Mouse (Mus musculus) MEL (cell line): ENCODE results near the gene Palld. TPM values are rescaled to one million over a fixed set of nuclear protein-coding genes. Genes with fewer than 3 reads are reported as not detected.

Experiments
- DNase-seq: peaks from one replicate; pipeline ENCODE4 v3.0.0; 2011; ENCODE audit warnings: low read depth, low spot score
- H3K27ac ChIP-seq: 2 replicates; pipeline ENCODE4 v1.5.1; 2012; ENCODE audit warnings: low read depth, mild to moderate bottlenecking, control low read depth, low read length, moderate library complexity; ENCODE audit not compliant: control insufficient read depth
- H3K27me3 ChIP-seq, 2 experiments: fragments of 150-350 bp in 1 of 2; sonication (generic) in 1 of 2; 2 replicates each; pipeline ENCODE4 v1.6.1; 2012; ENCODE audit warnings: low read length in 2 of 2, mild to moderate bottlenecking in 2 of 2, improper control_type of control experiment in 1 of 2, moderate library complexity in 1 of 2; ENCODE audit not compliant: insufficient read depth in 2 of 2, control insufficient read depth in 1 of 2
- H3K36me3 ChIP-seq, 2 experiments: 2 replicates each; pipeline ENCODE4 v1.6.1; 2012 to 2014; ENCODE audit warnings: low read length in 2 of 2, improper control_type of control experiment in 1 of 2, inconsistent platforms in 1 of 2, mild to moderate bottlenecking in 1 of 2; ENCODE audit not compliant: insufficient read depth in 2 of 2, control insufficient read depth in 1 of 2
- H3K4me1 ChIP-seq, 2 experiments: fragments of 150-350 bp in 1 of 2; sonication (generic) in 1 of 2; 2 replicates each; pipeline ENCODE4 v1.6.1; 2012; ENCODE audit warnings: low read length in 2 of 2, improper control_type of control experiment in 1 of 2, mild to moderate bottlenecking in 1 of 2; ENCODE audit not compliant: insufficient read depth in 2 of 2, control insufficient read depth in 1 of 2
- H3K4me3 ChIP-seq, 2 experiments: fragments of 150-350 bp in 1 of 2; sonication (generic) in 1 of 2; 2 replicates each; pipeline ENCODE4 v1.5.1; 2012; ENCODE audit warnings: low read depth in 2 of 2, low read length in 2 of 2, mild to moderate bottlenecking in 2 of 2, moderate library complexity in 2 of 2, control low read depth in 1 of 2, improper control_type of control experiment in 1 of 2; ENCODE audit not compliant: control insufficient read depth in 1 of 2, insufficient read depth in 1 of 2
- H3K79me2 ChIP-seq: 2 replicates; pipeline ENCODE4 v1.6.1; 2012; ENCODE audit warnings: mild to moderate bottlenecking, low read length, moderate library complexity; ENCODE audit not compliant: control insufficient read depth, poor library complexity, insufficient read depth
- H3K9ac ChIP-seq: 2 replicates; pipeline ENCODE4 v1.6.1; 2012; ENCODE audit warnings: low read depth, mild to moderate bottlenecking, control low read depth, low read length, moderate library complexity; ENCODE audit not compliant: control insufficient read depth, poor library complexity, severe bottlenecking
- H3K9me3 ChIP-seq: fragments of 150-350 bp; sonication (generic); replicated peaks from 2 replicates; pipeline ENCODE4 v1.6.1; 2012; ENCODE audit warnings: mild to moderate bottlenecking, low read length, improper control_type of control experiment, moderate library complexity; ENCODE audit not compliant: insufficient read depth
- CTCF ChIP-seq, 3 experiments: IDR thresholded peaks in 2 of 3; conservative IDR thresholded peaks in 1 of 3; 2 replicates each; pipeline ENCODE4 v1.5.1; 2011 to 2012; ENCODE audit warnings: low read length in 3 of 3, low read depth in 2 of 3, mild to moderate bottlenecking in 2 of 3, improper control_type of control experiment in 1 of 3, inconsistent platforms in 1 of 3, mixed read lengths in 1 of 3, moderate library complexity in 1 of 3; ENCODE audit not compliant: control insufficient read depth in 1 of 3, insufficient read depth in 1 of 3, poor library complexity in 1 of 3, severe bottlenecking in 1 of 3
- ELF1 ChIP-seq: IDR thresholded peaks from 2 replicates; pipeline ENCODE4 v1.6.1; 2014; ENCODE audit warnings: low read depth, mild to moderate bottlenecking, inconsistent platforms, low read length, improper control_type of control experiment, moderate library complexity
- EP300 ChIP-seq, 2 experiments: IDR thresholded peaks; 2 replicates each; pipeline ENCODE4 v1.6.1; 2011; ENCODE audit warnings: improper control_type of control experiment in 2 of 2, low read length in 2 of 2, low read depth in 1 of 2, mild to moderate bottlenecking in 1 of 2
- ETS1 ChIP-seq: IDR thresholded peaks from 2 replicates; pipeline ENCODE4 v1.6.1; 2012; ENCODE audit warnings: low read depth, mild to moderate bottlenecking, inconsistent platforms, low read length, improper control_type of control experiment, moderate library complexity
- GATA1 ChIP-seq: IDR thresholded peaks from 2 replicates; pipeline ENCODE4 v1.6.1; 2011; ENCODE audit warnings: low read depth, low read length, improper control_type of control experiment
- KAT2A ChIP-seq: conservative IDR thresholded peaks from 2 replicates; pipeline ENCODE4 v1.6.1; 2012; ENCODE audit warnings: low read depth, low read length, improper control_type of control experiment, inconsistent platforms
- MAZ ChIP-seq: IDR thresholded peaks from 2 replicates; pipeline ENCODE4 v1.6.1; 2012; ENCODE audit warnings: low read depth, mild to moderate bottlenecking, inconsistent platforms, low read length, improper control_type of control experiment
- MEF2A ChIP-seq: IDR thresholded peaks from 2 replicates; pipeline ENCODE4 v1.6.1; 2014; ENCODE audit warnings: low read depth, mild to moderate bottlenecking, inconsistent platforms, low read length, improper control_type of control experiment; ENCODE audit not compliant: poor library complexity, insufficient replicate concordance, severe bottlenecking; ENCODE audit errors: extremely low read depth
- MXI1 ChIP-seq: IDR thresholded peaks from 2 replicates; pipeline ENCODE4 v1.6.1; 2011; ENCODE audit warnings: mild to moderate bottlenecking, low read depth, low read length, improper control_type of control experiment
- MYB ChIP-seq: IDR thresholded peaks from 2 replicates; pipeline ENCODE4 v1.6.1; 2011; ENCODE audit warnings: mild to moderate bottlenecking, low read depth, low read length, improper control_type of control experiment
- MYC ChIP-seq: IDR thresholded peaks from 2 replicates; pipeline ENCODE4 v1.6.1; 2011; ENCODE audit warnings: low read depth, mild to moderate bottlenecking, low read length, improper control_type of control experiment, moderate library complexity
- NRF1 ChIP-seq: IDR thresholded peaks from 2 replicates; pipeline ENCODE4 v1.6.1; 2014; ENCODE audit warnings: low read depth, mild to moderate bottlenecking, inconsistent platforms, low read length, improper control_type of control experiment, moderate library complexity; ENCODE audit not compliant: poor library complexity, insufficient read depth, severe bottlenecking
- POLR2AphosphoS5 ChIP-seq: IDR thresholded peaks from 2 replicates; pipeline ENCODE4 v1.6.1; 2012; ENCODE audit warnings: low read depth, borderline replicate concordance, mild to moderate bottlenecking, inconsistent platforms, low read length, moderate library complexity, mixed read lengths
- RCOR1 ChIP-seq: IDR thresholded peaks from 2 replicates; pipeline ENCODE4 v1.6.1; 2012; ENCODE audit warnings: low read depth, mild to moderate bottlenecking, inconsistent platforms, low read length, improper control_type of control experiment
- SIN3A ChIP-seq: IDR thresholded peaks from 2 replicates; pipeline ENCODE4 v1.6.1; 2012; ENCODE audit warnings: low read length, improper control_type of control experiment, inconsistent platforms
- TBP ChIP-seq: IDR thresholded peaks from 2 replicates; pipeline ENCODE4 v1.8.0; 2011; ENCODE audit warnings: low read depth, low read length, improper control_type of control experiment
- UBTF ChIP-seq: IDR thresholded peaks from 2 replicates; pipeline ENCODE4 v1.6.1; 2012; ENCODE audit warnings: low read depth, mild to moderate bottlenecking, inconsistent platforms, low read length, improper control_type of control experiment, moderate library complexity, borderline replicate concordance; ENCODE audit not compliant: insufficient read depth
- USF2 ChIP-seq, 2 experiments: IDR thresholded peaks; 2 replicates each; pipeline ENCODE4 v1.6.1; 2011 to 2012; ENCODE audit warnings: improper control_type of control experiment in 2 of 2, low read length in 2 of 2, borderline replicate concordance in 1 of 2, inconsistent platforms in 1 of 2, low read depth in 1 of 2, mild to moderate bottlenecking in 1 of 2; ENCODE audit not compliant: insufficient read depth in 1 of 2
- ZC3H11A ChIP-seq: IDR thresholded peaks from 2 replicates; pipeline ENCODE4 v1.6.1; 2012; ENCODE audit warnings: low read depth, mild to moderate bottlenecking, inconsistent platforms, low read length, improper control_type of control experiment
- ZNF384 ChIP-seq: IDR thresholded peaks from 2 replicates; pipeline ENCODE4 v1.6.1; 2012; ENCODE audit warnings: low read depth, mild to moderate bottlenecking, inconsistent platforms, low read length, improper control_type of control experiment
- polyA plus RNA-seq, 2 experiments: library from polyadenylated mRNA; stranded (reverse) in 1 of 2; unstranded in 1 of 2; fragments of >175 nt in 1 of 2; fragments of >200 nt in 1 of 2; gene quantifications; 2 replicates each; pipeline versions ENCODE4 v1.2.1 to v1.2.4; 2012; ENCODE audit warnings: low replicate concordance in 2 of 2, low read depth in 1 of 2; ENCODE audit not compliant: insufficient read length in 2 of 2, insufficient read depth in 1 of 2, missing spikeins in 1 of 2
- total RNA-seq: library from RNA; depleted of rRNA; stranded (reverse); fragments of 300-350 nt; gene quantifications from 2 replicates; pipeline ENCODE4 v1.2.3, GENCODE M21; 2012

Palld gene
- total and polyA plus RNA-seq, 3 experiments: 0.23 to 1.9 TPM; not detected in 1

- TF ChIP-seq MXI1 (no peak), ZC3H11A (no peak), MYC (no peak)
- TF ChIP-seq, all 39 proteins: peak for 0
- Histone ChIP-seq H3K9ac (no peak overlapping the region), H3K4me1 (no peaks in the 10 kb centered on the region), H3K36me3 (no peaks in the 10 kb centered on the region), H3K27ac (no peak overlapping the region), H3K9me3 (no peaks in the 10 kb centered on the region), H3K79me2 (no peaks in the 10 kb centered on the region), H3K27me3 (no peaks in the 10 kb centered on the region), H3K4me3 (no peak overlapping the region)
- DNase-seq: no peak
These were observed 426.3 kb downstream of the Palld start for GRCm38 (mm10) chr8:61476160-61476559.

GRCm38 (mm10) chr8:61475251-61475673 lies 427.2 kb downstream of the Palld start:
- H3K27me3 ChIP-seq: no peaks in the 10 kb centered on the region
- H3K27ac ChIP-seq: no peak overlapping the region
- no peak for DNase-seq
- H3K9ac ChIP-seq: no peak overlapping the region
- H3K36me3 ChIP-seq: no peaks in the 10 kb centered on the region
- TF ChIP-seq RCOR1 (no peak), NRF1 (no peak), POLR2AphosphoS5 (no peak), MYC (no peak), EP300 (IDR thresholded peaks at IDR 0.05; ENCODE audit: low read depth in 1 of 2, low read length in 2 of 2) (no peak), CTCF (IDR thresholded peaks at IDR 0.05 in 2 of 3, conservative IDR thresholded peaks at IDR 0.05 in 1 of 3; ENCODE audit: control insufficient read depth in 1 of 3, insufficient read depth in 1 of 3, low read depth in 2 of 3, low read length in 3 of 3, poor library complexity in 1 of 3, severe bottlenecking in 1 of 3) (no peak), SIN3A (no peak), UBTF (no peak), MAZ (no peak), MEF2A (no peak), USF2 (IDR thresholded peaks at IDR 0.05; ENCODE audit: borderline replicate concordance in 1 of 2, insufficient read depth in 1 of 2, low read depth in 1 of 2, low read length in 2 of 2) (no peak), GATA1 (no peak), ETS1 (no peak), TBP (no peak), ZNF384 (no peak), ELF1 (no peak), KAT2A (no peak), MYB (no peak)
- no peaks in the 10 kb centered on the region for H3K79me2 ChIP-seq
- H3K4me1 ChIP-seq: no peaks in the 10 kb centered on the region
- H3K9me3 ChIP-seq: no peaks in the 10 kb centered on the region
- no peak overlapping the region for H3K4me3 ChIP-seq
